Mouse (Mus musculus): ENCODE measurements around the gene Nfib. TPM values are rescaled to one million over a fixed set of nuclear protein-coding genes. Genes with fewer than 3 reads are reported as not detected.

The Nfib gene
- polyA plus RNA-seq, 1 experiment from 2014 or later, result 13.3 TPM

- no peaks in the 10 kb centered on the region for H3K4me1 ChIP-seq (replicated peaks; ENCODE audit: insufficient read depth, low read length)
- H3K4me2 ChIP-seq (ENCODE audit: low read length), result no peak overlapping the region
- DNase-seq (ENCODE audit: low spot score), result no peak
- 45% methylated on average over 7 of the region's 7 CpGs for WGBS
- no peaks in the 10 kb centered on the region for H3K27me3 ChIP-seq (ENCODE audit: insufficient read depth, low read length)
- no peak for ATAC-seq (replicated peaks; ENCODE audit: low FRiP score, low read depth)
- H3K27ac ChIP-seq, result no peak overlapping the region
- no peaks in the 10 kb centered on the region for H3K9me3 ChIP-seq (replicated peaks; ENCODE audit: low read length)
- no peak overlapping the region for H3K4me3 ChIP-seq (replicated peaks; ENCODE audit: low read depth, low read length)
- no peak overlapping the region for H3K9ac ChIP-seq (ENCODE audit: low read depth, low read length)
- TF ChIP-seq CTCF (IDR thresholded peaks at IDR 0.05; ENCODE audit: low read depth), result no peak
- no peaks in the 10 kb centered on the region for H3K36me3 ChIP-seq (ENCODE audit: insufficient read depth, low read length)
Observed at GRCm38 (mm10) chr4:82614466-82614805, 91.1 kb downstream of the Nfib start.

- H3K27ac ChIP-seq, result no peak overlapping the region
Observed at GRCm38 (mm10) chr4:82613606-82614465, 91.7 kb downstream of the Nfib start.

GRCm38 (mm10) chr4:82609676-82610075 is 95.9 kb downstream of the Nfib start:
- Histone ChIP-seq H3K36me3 (ENCODE audit: insufficient read depth, low read length) (no peaks in the 10 kb centered on the region), H3K4me1 (replicated peaks; ENCODE audit: insufficient read depth, low read length) (peaks cover 4% of the 10 kb centered on the region; the same call in 1 of the 2 replicates), H3K9me3 (replicated peaks; ENCODE audit: low read length) (no peaks in the 10 kb centered on the region), H3K27ac (no peak overlapping the region; the same call in 1 of the 2 replicates), H3K9ac (ENCODE audit: low read depth, low read length) (no peak overlapping the region), H3K4me3 (replicated peaks; ENCODE audit: low read depth, low read length) (no peak overlapping the region), H3K4me2 (ENCODE audit: low read length) (no peak overlapping the region), H3K27me3 (ENCODE audit: insufficient read depth, low read length) (no peaks in the 10 kb centered on the region)
- no peak for TF ChIP-seq CTCF (IDR thresholded peaks at IDR 0.05; ENCODE audit: low read depth)
- 40% methylated on average over 4 of the region's 4 CpGs for WGBS
- ATAC-seq (replicated peaks; ENCODE audit: low FRiP score, low read depth) (no peak), DNase-seq (ENCODE audit: low spot score) (peak; percentile 53)

More at GRCm38 (mm10) chr4:82613606-82614465, 91.7 kb downstream of the Nfib start:
- H3K4me1 ChIP-seq (replicated peaks; ENCODE audit: insufficient read depth, low read length), result no peaks in the 10 kb centered on the region
- DNase-seq (ENCODE audit: low spot score), result peak; percentile 89
- peak; percentile 78 for TF ChIP-seq CTCF (IDR thresholded peaks at IDR 0.05; ENCODE audit: low read depth)
- no peak for ATAC-seq (replicated peaks; ENCODE audit: low FRiP score, low read depth)
- H3K27me3 ChIP-seq (ENCODE audit: insufficient read depth, low read length), result no peaks in the 10 kb centered on the region
- no peak overlapping the region for H3K4me3 ChIP-seq (replicated peaks; ENCODE audit: low read depth, low read length)
- no peaks in the 10 kb centered on the region for H3K36me3 ChIP-seq (ENCODE audit: insufficient read depth, low read length)
- H3K9ac ChIP-seq (ENCODE audit: low read depth, low read length), result no peak overlapping the region
- 23% methylated on average over 7 of the region's 7 CpGs for WGBS
- H3K9me3 ChIP-seq (replicated peaks; ENCODE audit: low read length), result no peaks in the 10 kb centered on the region
- H3K4me2 ChIP-seq (ENCODE audit: low read length), result peak overlapping the region; percentile 23; the same call in 1 of the 2 replicates

GRCm38 (mm10) chr4:82608768-82609610 is 96.6 kb downstream of the Nfib start:
- DNase-seq (ENCODE audit: low spot score), result peak; percentile 71
- Histone ChIP-seq H3K9ac (ENCODE audit: low read depth, low read length) (no peak overlapping the region), H3K4me3 (replicated peaks; ENCODE audit: low read depth, low read length) (no peak overlapping the region), H3K36me3 (ENCODE audit: insufficient read depth, low read length) (no peaks in the 10 kb centered on the region), H3K27me3 (ENCODE audit: insufficient read depth, low read length) (no peaks in the 10 kb centered on the region), H3K9me3 (replicated peaks; ENCODE audit: low read length) (no peaks in the 10 kb centered on the region), H3K4me2 (ENCODE audit: low read length) (no peak overlapping the region), H3K27ac (no peak overlapping the region; the same call in 1 of the 2 replicates), H3K4me1 (replicated peaks; ENCODE audit: insufficient read depth, low read length) (peaks cover 4% of the 10 kb centered on the region; the same call in 1 of the 2 replicates)
- 0 out of 2 replicates have a peak, but pooled peaks have one; percentile 36 for ATAC-seq (replicated peaks; ENCODE audit: low FRiP score, low read depth)
- 20% methylated on average over 9 of the region's 9 CpGs for WGBS
- TF ChIP-seq CTCF (IDR thresholded peaks at IDR 0.05; ENCODE audit: low read depth), result peak; percentile 31; the same call in 1 of the 2 replicates

- Histone ChIP-seq H3K4me2 (ENCODE audit: low read length) (no peak overlapping the region), H3K4me3 (replicated peaks; ENCODE audit: low read depth, low read length) (no peak overlapping the region), H3K9ac (ENCODE audit: low read depth, low read length) (no peak overlapping the region), H3K9me3 (replicated peaks; ENCODE audit: low read length) (no peaks in the 10 kb centered on the region), H3K36me3 (ENCODE audit: insufficient read depth, low read length) (no peaks in the 10 kb centered on the region), H3K4me1 (replicated peaks; ENCODE audit: insufficient read depth, low read length) (peaks cover 4% of the 10 kb centered on the region; the same call in 1 of the 2 replicates), H3K27ac (no peak overlapping the region), H3K27me3 (ENCODE audit: insufficient read depth, low read length) (no peaks in the 10 kb centered on the region)
- DNase-seq (ENCODE audit: low spot score) (no peak), ATAC-seq (replicated peaks; ENCODE audit: low FRiP score, low read depth) (no peak)
- 95% methylated on average over 4 of the region's 4 CpGs for WGBS
- TF ChIP-seq CTCF (IDR thresholded peaks at IDR 0.05; ENCODE audit: low read depth), result no peak
Observed at GRCm38 (mm10) chr4:82607266-82607665, 98.3 kb downstream of the Nfib start.

- Histone ChIP-seq H3K27me3 (ENCODE audit: insufficient read depth, low read length) (no peaks in the 10 kb centered on the region), H3K27ac (no peak overlapping the region), H3K9me3 (replicated peaks; ENCODE audit: low read length) (no peaks in the 10 kb centered on the region), H3K4me1 (replicated peaks; ENCODE audit: insufficient read depth, low read length) (peaks cover 4% of the 10 kb centered on the region; the same call in 1 of the 2 replicates), H3K36me3 (ENCODE audit: insufficient read depth, low read length) (no peaks in the 10 kb centered on the region), H3K4me2 (ENCODE audit: low read length) (no peak overlapping the region), H3K9ac (ENCODE audit: low read depth, low read length) (no peak overlapping the region), H3K4me3 (replicated peaks; ENCODE audit: low read depth, low read length) (no peak overlapping the region)
- ATAC-seq (replicated peaks; ENCODE audit: low FRiP score, low read depth) (no peak), DNase-seq (ENCODE audit: low spot score) (no peak)
- WGBS, result 70% methylated on average over 9 of the region's 9 CpGs
- TF ChIP-seq CTCF (IDR thresholded peaks at IDR 0.05; ENCODE audit: low read depth), result no peak
Observed at GRCm38 (mm10) chr4:82606351-82606750, 99.2 kb downstream of the Nfib start.

Measured in kidney, postnatal 0 days (tissue).